Mouse (Mus musculus): ENCODE results near the gene Rmdn3.

Rmdn3 gene

GRCm38 (mm10) chr2:119167866-119168256 is 11.0 kb upstream of the Rmdn3 start:
- no peak for DNase-seq (ENCODE audit: low read depth, low spot score)

GRCm38 (mm10) chr2:119166901-119167865 is 10.3 kb upstream of the Rmdn3 start, which contains the start of gene Gchfr:
Gchfr (plus strand) TSS chr2:119167773.
- DNase-seq (ENCODE audit: low read depth, low spot score) = peak; percentile 61

GRCm38 (mm10) chr2:119165401-119165800 is 8.6 kb upstream of the Rmdn3 start:
- DNase-seq (ENCODE audit: low read depth, low spot score) = no peak

- no peak for DNase-seq (ENCODE audit: low read depth, low spot score)
Measured at GRCm38 (mm10) chr2:119163999-119164398, 7.2 kb upstream of the Rmdn3 start.

- no peak for DNase-seq (ENCODE audit: low read depth, low spot score)
Measured at GRCm38 (mm10) chr2:119163135-119163534, 6.3 kb upstream of the Rmdn3 start.

GRCm38 (mm10) chr2:119161247-119161646 is 4.4 kb upstream of the Rmdn3 start:
- DNase-seq (ENCODE audit: low read depth, low spot score) = no peak

GRCm38 (mm10) chr2:119157836-119158235 is 1.0 kb upstream of the Rmdn3 start:
- no peak for DNase-seq (ENCODE audit: low read depth, low spot score)

GRCm38 (mm10) chr2:119156081-119156680 is 653 bp downstream of the Rmdn3 start:
- DNase-seq (ENCODE audit: low read depth, low spot score) = no peak

GRCm38 (mm10) chr2:119155388-119155787 is 1.4 kb downstream of the Rmdn3 start:
- no peak for DNase-seq (ENCODE audit: low read depth, low spot score)

GRCm38 (mm10) chr2:119154683-119155082 is 2.2 kb downstream of the Rmdn3 start:
- no peak for DNase-seq (ENCODE audit: low read depth, low spot score)

GRCm38 (mm10) chr2:119152255-119152654 is 4.6 kb downstream of the Rmdn3 start:
- DNase-seq (ENCODE audit: low read depth, low spot score) = no peak

- DNase-seq (ENCODE audit: low read depth, low spot score) = no peak
Measured at GRCm38 (mm10) chr2:119147775-119148174, 9.1 kb downstream of the Rmdn3 start.

- DNase-seq (ENCODE audit: low read depth, low spot score) = no peak
Measured at GRCm38 (mm10) chr2:119147160-119147678, 9.6 kb downstream of the Rmdn3 start.

GRCm38 (mm10) chr2:119146435-119146834 is 10.4 kb downstream of the Rmdn3 start:
- no peak for DNase-seq (ENCODE audit: low read depth, low spot score)

GRCm38 (mm10) chr2:119145199-119145598 is 11.6 kb downstream of the Rmdn3 start:
- DNase-seq (ENCODE audit: low read depth, low spot score) = no peak

GRCm38 (mm10) chr2:119136346-119136898 is 20.4 kb downstream of the Rmdn3 start:
- no peak for DNase-seq (ENCODE audit: low read depth, low spot score)

GRCm38 (mm10) chr2:119113121-119113925 is 43.5 kb downstream of the Rmdn3 start:
- no peak for DNase-seq (ENCODE audit: low read depth, low spot score)

- peak; percentile 89 for DNase-seq (ENCODE audit: low read depth, low spot score)
Measured at GRCm38 (mm10) chr2:119112438-119113112, 44.3 kb downstream of the Rmdn3 start, which contains the start of gene Rad51. Rad51 (plus strand) TSS chr2:119112793.

- DNase-seq (ENCODE audit: low read depth, low spot score) = no peak
Measured at GRCm38 (mm10) chr2:119111060-119111459, 45.8 kb downstream of the Rmdn3 start.

- DNase-seq (ENCODE audit: low read depth, low spot score) = peak; percentile 22
Measured at GRCm38 (mm10) chr2:119108554-119108953, 48.3 kb downstream of the Rmdn3 start.

- no peak for DNase-seq (ENCODE audit: low read depth, low spot score)
Measured at GRCm38 (mm10) chr2:119106583-119106982, 50.3 kb downstream of the Rmdn3 start.
